Mouse (Mus musculus) natural killer cell, adult 2 months (primary cell): ENCODE data around the gene Fam206a.

ENCODE experiments used
- DNase-seq, 2 experiments: peaks; one replicate each; pipeline ENCODE4 v3.0.0; 2022; ENCODE audit warnings: low spot score in 2 of 2

The Fam206a gene

DNA sequence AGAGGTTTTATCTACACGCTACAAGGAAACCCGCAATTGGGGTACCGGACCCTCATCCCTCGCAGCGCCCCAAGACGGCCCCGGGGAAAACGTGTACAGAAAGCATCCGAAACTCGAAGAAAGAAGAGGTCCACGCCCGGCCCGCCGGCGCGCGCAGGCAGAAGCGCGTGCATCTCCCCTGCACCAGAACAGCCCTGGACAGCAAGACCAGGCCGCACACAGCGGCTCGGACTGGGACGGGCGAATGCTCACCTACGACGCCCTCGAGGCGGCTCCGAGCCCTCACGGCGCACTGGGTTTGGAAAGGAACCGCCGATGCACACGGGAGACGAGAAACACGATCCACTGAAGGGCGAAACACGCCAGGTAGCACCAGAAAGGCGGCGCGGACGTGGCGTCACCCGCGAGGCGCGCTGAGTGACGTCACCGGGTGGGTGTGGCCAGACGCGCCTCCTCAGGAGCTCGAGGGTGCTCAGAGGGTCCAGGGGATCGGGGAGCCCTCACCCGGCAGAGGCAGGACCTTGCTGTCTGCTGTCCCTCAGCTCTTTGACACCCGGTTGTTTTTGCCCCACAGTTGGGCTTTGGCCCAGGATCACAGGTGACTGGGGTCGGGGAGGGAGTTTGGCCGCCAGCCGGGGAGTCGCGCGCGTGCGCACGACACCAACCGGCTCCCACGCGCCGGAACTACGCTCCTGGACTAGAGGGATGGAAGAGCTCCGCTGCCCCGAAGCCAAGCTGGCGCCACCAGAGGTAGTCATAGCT lies at the start of gene Fam206a, which contains the start of gene Elp1:
Gene Fam206a, plus strand, starts transcription at position 439 of the 762 bp plus-strand sequence.
Gene Elp1, minus strand, starts transcription at position 425 of the 762 bp plus-strand sequence.
- peak; percentile 92 to 95 for DNase-seq

DNA sequence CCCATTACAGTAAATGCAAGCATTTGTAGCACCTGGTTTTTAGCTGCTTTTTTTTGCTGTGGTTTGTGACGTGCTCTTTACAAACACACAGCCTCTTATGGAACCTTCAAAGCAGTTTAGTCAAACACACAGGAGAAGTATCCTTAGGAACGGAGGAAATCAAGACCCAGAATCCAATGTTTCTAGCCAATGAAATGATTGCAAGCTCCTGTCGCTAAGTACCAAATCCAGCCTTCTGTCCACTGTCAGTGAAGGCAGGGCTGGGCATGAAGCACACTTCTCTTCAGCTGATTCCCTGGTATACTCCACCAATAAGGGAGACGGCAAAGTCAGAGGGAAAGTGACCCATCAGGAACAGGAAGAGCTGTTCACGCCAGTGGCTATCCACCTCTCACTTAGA lies 46.1 kb upstream of the Fam206a start:
- DNase-seq, result no peak

DNA sequence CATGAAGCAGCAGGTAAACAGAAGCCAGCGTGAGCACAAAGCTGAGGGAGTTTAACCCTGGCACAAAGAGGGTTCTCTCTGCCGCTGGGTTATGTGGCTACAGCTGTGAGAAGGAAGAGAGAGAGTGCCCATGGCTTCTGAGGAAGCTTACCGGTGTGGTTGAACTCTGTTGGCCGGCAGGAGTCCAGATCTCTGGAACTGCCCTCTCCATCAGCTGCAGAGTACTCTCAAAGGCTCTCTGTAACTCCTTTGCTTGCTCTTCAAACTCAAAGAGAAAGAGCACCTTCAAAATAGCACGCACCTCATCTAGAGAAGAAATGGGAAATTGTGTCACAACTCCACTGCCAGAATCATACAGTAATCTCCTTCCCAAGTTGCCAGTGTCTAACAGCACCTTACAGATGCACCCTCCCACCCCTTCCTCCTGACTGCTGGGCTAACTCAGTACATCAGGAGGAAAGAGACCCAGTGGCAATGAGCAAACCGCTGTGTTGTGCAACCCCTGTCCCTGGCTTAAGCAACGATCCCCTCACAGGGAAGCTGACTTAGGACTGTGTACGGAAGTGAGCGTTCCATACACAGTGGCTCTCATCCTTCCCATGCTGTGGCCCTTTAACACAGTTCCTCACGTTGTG lies 45.1 kb upstream of the Fam206a start:
- no peak for DNase-seq

DNA sequence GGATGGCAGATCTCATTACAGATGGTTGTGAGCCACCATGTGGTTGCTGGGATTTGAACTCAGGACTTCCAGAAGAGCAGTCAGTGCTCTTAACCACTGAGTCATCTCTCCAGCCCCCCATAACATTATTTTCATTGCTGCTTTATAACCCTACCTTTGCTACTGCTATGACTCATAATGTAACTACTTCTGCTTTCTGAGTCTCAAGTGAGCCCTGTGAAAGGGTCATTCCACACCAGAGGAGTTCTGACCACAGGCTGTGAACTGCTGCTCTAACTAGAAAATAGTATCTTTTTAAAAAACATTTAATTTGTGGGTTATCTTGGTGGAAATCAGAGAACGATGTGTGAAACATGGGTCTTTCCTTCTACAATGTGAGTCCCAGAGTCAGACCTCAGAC lies 44.5 kb upstream of the Fam206a start:
- DNase-seq, result no peak

DNA sequence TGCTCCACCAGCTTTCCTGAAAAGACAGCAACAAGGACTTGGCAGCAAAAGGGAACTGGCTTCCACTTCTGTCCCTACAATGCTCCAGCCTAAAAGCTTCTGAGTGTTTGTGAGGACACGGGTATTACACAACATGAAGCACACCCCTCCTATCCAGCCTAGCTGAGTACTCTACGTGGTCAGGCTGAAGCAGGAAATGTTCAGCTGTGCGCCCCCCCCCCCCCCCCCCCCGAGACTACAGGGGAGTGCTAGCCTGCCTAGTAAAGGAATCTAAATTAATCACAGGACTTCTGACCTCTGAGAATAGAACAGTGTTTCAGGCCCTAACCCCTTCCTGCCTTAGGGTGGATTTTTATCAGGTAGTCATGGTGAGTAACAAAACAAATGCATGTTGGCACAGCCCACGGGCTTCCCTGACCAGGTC lies 34.3 kb upstream of the Fam206a start:
- DNase-seq, result no peak

DNA sequence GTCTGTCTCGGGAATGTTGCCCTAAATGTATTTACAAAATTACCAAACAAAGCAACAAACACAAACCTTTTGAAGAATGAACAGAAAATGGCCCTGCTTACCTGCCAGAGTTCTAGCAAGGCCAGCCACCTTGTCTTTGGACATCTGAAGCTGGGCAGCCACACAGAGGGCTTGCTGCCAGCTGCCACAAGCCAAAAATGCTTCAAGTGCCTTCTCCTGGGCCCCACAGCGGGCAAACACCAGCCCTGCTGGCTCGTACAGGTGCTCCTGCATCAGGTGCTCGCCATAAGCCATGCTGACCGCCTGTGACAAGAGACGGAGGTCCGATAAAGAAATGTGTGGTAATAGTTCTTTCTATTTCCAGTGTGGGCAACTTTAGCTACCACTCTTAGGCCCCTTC lies 33.2 kb upstream of the Fam206a start:
- no peak for DNase-seq

DNA sequence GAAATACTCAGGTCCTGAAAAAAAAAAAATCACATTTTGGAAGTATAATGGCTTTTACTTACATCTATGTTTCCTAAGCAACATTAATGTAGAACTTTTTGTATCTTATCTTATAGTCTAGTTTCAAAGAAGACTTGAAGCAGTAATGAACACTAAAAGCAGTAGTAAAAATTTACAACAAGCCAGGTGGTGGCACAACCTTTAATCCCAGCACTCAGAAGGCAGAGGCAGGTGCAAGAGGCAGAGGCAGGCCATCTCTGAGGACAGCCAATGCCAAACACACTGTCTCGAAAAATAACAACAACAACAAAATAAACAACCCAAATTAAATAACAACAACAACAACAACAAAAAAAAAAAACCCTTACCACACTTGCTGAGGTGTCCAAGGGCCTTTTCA lies 31.1 kb upstream of the Fam206a start:
- no peak for DNase-seq

DNA sequence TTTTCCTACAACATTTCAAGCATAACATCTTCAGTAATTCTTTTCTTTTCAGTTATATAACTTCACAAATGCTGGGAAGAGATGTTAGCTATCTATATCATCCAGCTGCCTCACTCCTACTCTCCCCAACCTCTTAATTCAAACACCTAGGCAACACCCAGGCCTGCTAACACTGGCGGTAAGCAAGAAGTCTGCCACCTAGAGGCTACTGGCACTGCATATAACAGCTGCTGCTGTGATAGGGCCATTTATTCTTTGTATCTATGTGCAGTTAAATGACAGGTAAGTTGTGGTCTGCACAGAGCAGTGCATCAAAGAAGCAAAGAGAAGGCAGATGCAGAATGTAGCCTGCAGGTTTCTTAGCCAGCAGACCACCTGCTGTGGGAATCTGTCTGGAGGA lies 10.8 kb upstream of the Fam206a start:
- DNase-seq, result no peak

DNA sequence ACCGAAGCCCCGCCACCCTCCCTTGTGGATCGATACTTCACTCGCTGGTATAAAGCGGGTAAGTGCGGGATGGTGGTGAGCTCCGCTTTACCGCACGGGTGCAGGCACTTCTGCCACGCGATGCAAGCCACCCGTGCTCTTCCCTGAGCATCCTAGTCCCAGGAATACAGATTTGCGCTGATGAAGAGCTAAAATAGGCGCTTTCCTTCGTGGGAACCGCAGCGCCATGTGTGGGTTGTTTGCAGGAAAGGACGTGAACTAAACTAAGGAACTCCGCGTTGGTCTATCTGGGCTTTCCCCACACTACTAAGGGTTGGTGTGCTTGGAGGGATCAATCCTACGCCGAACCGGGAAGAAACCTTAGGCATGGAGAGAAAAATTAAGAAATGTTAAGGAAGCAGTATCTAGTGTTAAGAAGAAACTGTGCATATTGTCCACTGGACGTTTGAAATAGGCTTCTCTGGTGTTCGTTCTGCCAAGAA lies 565 bp downstream of the Fam206a start:
- no peak for DNase-seq

DNA sequence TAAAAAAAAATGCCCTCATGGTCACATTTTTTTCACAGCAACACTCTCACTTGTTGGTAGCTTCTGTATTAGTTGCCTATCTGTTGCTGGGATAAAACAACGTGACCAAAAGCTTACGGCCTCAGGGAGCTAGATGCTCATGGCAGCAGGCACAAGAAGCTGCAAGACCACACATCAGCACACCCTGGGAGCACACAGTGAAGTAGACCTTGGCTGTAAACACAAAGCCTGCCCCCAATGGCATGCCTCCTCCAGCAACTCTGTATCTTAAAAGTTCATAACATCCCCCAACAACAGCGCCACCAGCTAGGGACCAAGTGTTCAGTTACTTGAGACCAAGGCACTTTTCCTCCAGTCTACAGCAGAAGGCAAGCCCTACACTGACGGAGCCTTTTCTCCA lies 6.9 kb downstream of the Fam206a start:
- no peak for DNase-seq

DNA sequence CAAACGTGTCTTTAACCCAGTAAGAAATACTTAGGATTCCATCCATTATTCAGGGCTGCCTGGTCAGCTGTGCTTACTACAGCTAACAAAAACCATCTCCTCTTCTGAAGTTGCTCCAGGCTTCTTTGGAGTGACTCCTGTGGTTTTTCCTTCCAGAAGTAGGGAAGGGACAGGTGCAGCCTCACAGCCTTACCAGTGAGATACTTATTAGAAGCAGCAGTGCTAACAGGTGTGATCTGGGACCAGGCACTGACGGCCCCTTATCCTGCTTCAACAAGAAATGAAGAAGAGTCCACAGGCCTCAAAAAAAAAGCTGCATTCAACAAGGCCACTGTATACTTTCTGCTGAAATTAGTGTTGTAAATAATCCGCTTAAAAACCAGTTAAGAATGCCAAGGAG lies 9.5 kb downstream of the Fam206a start:
- DNase-seq, result no peak

DNA sequence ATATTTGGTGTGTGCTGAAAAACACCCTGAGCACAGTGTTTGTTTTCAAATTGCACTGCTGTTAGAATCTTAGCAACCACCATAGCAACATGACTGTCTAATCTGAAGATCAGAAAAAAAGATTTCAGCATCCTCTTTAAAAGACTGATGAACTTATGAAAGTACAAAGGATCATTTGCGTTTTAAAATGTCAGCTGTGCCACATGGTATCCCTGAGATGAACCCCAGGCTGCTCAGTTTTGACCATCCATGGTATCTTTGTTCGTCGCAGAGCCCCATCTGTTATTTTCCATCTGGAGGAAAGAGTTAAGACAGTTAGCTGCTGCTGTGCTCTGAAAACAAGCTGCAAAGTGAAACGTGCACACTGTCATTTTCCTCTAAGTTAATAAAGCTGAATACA lies 10.0 kb downstream of the Fam206a start:
- no peak for DNase-seq

DNA sequence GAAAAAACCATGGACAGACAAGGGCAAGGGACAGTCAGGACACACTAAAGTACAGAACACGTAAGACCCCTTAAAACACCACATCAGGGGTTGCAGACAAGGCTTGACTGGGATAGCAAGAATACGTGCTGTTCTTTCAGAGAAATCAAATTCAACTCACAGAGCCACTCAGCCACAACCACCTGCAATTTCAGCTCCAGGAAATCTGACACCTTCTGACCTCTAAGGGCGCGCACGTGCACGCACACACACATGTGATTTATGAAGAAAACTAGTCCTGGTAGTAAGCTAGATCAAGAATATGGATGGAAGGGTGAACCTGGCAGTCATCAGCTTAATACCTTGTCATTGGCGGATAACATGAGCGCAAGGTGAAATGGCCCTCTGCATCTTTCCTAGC lies 13.0 kb downstream of the Fam206a start:
- DNase-seq, result no peak

DNA sequence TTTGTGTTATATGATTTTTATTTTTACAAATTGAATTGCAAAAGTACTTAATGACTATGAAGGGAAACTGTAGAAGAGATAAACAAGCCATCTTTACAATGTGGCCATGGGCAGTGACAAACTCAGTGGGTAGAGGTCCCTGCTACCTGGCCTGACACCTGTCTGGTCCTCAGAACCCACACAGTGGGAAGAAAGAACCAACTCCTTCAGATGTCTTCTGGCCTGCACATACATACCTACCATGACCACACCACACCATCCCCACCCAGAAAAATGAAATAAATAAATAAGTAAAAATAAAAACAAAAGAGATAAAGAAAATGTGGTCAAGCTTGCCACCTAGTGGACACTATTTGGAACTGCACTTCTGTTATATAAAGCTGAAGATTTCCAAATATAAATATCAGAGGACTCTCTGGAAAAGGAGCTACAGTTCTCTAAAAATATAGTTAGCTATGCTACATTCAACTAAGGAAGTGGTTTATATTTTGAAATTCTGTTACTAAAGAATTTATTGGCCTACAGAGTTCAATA lies 17.9 kb downstream of the Fam206a start:
- no peak for DNase-seq

DNA sequence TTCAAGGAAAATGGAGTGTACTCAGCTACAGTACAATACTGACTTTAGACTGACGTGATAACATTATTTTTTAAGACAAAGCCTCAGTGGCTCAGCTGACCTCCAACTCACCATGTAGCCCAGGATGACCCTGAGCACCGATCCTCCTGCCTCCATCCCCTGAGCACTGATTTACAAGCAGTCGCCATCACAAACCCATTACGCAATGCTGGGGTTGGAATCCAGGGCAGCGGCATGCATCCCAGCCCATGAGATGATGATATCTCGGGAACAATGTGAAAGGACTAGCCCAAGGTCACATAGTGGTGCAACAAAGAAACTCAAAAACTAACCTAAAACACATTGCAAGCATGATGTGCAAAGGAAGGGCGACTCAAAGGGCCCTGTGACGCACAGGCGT lies 22.1 kb downstream of the Fam206a start:
- DNase-seq, result no peak

DNA sequence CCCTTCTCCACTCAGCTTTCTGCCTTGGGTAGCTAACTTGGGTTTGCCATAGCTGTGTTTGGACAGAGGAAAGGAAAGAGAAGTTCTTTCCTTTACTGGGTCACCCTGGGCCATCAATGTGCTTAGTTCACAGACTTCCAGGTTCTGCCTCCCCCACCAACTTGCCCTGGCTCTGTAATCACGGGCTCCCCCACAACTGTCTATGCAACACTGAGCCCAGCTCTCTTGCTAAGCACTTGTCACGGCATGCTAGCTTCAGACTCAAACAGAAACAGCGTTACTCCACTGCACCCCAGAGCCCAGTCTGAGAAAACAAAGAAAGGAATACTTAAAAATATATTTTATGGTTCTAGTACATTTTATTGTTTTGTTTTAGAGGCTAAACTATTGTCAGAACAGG lies 26.8 kb downstream of the Fam206a start:
- DNase-seq, result no peak

DNA sequence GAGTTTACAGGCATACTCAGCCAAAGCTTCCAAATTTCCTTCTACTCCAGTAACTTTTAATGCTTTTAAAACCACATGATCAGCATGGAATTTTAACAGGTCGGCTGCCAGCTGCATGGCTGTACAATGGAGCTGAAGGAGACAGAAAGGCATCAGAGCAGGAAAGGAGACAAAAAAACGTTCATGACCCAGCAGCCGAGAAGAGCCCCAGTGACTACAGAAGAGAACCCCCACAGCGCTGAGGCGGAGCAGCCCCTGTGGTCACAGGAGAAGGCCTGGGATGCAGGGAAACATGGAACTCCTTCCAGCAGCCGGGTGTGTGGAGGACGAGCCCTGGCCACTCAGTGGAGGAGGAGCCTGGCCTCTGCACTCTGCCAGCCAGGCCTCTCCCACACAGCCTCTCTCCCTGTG lies 27.4 kb downstream of the Fam206a start:
- DNase-seq, result no peak

DNA sequence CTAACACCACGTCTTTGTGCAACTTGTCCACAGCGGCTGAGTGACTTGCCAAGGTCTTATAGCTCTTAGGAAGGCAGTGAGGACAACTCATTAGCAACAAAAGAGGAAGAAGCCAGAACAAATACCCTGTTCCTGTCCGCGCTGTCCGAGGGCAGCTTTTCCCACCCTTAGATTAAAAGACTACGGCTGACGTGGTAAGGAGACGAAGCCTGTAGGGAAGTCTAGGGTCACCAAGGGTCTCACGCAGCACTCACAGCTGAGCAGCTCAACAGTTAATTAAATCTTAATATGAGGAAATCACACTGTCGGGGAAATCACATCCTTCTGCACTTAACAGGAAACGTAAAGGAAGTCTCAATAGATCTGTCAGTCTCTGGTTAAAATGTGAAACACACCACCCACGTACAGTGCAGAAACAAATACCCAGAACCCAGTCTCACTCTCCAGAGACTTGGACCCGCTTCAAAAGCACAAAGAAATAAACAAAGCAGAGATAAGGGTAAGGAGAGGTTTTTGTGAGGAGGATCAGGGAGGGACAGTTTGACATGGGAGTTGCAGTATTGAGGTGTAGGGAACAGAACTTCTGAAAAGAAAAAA lies 29.0 kb downstream of the Fam206a start:
- no peak for DNase-seq

DNA sequence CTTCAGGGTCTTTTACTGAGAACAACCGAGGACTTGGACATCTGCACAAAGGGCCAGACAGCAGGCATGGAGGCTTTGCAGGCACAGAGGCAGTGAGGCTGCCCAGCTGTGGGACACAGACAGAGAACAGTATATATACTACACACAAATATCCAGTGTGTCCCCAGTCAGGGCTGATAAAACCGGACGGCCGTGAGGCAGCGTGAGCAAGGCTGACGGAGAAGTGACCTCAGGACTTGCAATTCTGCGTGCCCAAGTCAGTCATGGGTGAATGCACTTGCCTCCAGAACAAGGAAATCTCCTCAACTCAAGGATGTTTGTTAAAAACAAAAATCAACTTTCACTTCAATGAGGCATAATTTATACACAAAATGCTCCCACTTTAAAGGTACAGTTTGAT lies 29.9 kb downstream of the Fam206a start:
- DNase-seq, result no peak

DNA sequence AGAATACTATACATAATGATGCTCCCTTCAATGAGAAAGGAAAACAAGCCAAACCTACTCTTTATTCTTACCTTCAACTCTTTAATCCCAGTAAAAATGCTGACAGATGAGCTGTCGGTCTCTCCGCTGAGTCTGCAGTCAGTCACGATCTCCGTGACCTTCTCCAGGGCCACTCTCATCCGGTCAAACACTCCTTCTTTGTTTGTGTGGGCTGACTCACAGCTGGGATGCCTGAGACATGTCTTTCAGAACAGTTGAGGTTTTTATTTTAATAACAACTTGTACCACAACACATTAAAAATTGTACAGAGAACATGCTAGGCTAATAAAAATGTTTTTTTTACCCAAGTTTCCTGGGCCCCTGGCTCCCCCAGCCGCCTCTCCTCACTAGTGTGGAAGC lies 35.5 kb downstream of the Fam206a start:
- DNase-seq, result no peak

DNA sequence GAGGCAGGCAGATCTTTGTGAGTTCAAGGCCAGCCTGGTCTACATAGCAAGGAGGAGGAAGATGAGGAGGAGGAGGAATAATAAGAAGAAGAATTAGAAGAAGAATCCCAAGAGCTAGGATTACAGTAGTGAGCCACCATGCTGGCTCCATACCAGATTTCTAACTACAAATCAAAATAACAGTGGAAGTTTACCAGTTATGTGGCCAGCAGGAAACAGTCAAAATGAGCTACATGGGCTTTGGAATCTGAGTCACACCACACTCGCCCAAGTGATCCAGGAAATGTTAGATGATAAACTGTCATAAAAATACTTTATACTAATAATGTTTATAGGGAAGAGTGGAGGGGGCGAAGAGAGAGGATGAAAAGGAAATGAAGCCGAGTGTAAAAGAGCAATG lies 38.2 kb downstream of the Fam206a start:
- no peak for DNase-seq

DNA sequence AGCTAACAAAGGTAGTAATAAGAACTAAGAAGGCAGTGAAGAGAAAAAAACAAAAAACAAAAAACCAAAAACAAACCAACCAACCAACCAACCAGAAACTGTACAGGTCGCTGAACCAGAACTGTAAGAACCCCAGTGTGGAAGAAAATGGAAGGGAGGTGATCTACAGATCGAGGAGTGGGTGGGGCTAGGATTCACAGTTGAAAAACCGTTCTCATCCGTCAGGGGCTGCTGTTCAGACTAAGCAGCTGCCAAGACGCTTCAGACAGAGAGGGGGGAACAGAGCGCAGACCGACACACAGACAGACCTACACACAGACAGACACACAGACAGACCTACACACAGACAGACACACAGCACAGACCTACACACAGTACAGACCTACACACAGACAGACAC lies 40.4 kb downstream of the Fam206a start:
- DNase-seq, result no peak

DNA sequence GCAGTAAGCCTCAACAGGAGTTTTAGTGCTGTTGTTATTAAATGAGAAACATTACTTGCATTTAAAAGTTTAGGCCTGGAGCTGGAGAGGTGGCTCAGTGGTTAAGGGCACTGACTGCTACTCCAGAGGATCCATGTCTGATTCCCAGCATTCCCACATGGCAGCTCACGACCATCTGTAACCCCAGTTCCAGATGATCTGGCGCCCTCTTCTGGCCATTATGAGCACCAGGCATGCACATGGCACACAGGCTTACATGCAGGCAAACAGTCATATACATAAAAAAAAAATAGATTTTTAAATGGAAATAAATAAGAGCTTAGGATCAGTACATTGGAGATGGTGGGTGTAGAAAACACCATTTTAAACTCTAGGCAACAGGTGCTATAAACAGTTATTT lies 41.8 kb downstream of the Fam206a start:
- no peak for DNase-seq
